Mouse (Mus musculus) myocyte (in vitro differentiated cells): ENCODE measurements around the gene Cdk1.

ENCODE experiments used
- CEBPB ChIP-seq: IDR thresholded peaks from 2 replicates; pipeline ENCODE4 v1.6.1; 2011; ENCODE audit warnings: mild to moderate bottlenecking, moderate library complexity; ENCODE audit not compliant: poor library complexity, insufficient read depth, severe bottlenecking
- E2F4 ChIP-seq: IDR thresholded peaks from one replicate; pipeline ENCODE4 v1.6.1; 2011; ENCODE audit warnings: mild to moderate bottlenecking, control low read depth, moderate library complexity; ENCODE audit not compliant: insufficient read depth
- MAX ChIP-seq: IDR thresholded peaks from one replicate; pipeline ENCODE4 v1.6.1; 2011; ENCODE audit warnings: low read depth, mild to moderate bottlenecking, control low read depth
- MYOD1 ChIP-seq, 3 experiments: IDR thresholded peaks; one replicate each; pipeline ENCODE4 v1.6.1; 2011; ENCODE audit warnings: control low read depth in 2 of 3, low read depth in 2 of 3, mild to moderate bottlenecking in 2 of 3, moderate library complexity in 1 of 3; ENCODE audit not compliant: insufficient read length in 2 of 3, control insufficient read depth in 1 of 3
- MYOG ChIP-seq, 3 experiments: IDR thresholded peaks; one replicate each; pipeline ENCODE4 v1.6.1; 2011; ENCODE audit warnings: control low read depth in 2 of 3, low read depth in 2 of 3, mild to moderate bottlenecking in 2 of 3; ENCODE audit not compliant: insufficient read length in 2 of 3, control insufficient read depth in 1 of 3, insufficient read depth in 1 of 3
- POLR2A ChIP-seq: IDR thresholded peaks from one replicate; pipeline ENCODE4 v1.6.1; 2011; ENCODE audit warnings: low read depth, mild to moderate bottlenecking, control low read depth, moderate library complexity; ENCODE audit not compliant: insufficient read length
- POLR2AphosphoS2 ChIP-seq: IDR thresholded peaks from one replicate; pipeline ENCODE4 v1.6.1; 2011; ENCODE audit warnings: low read depth, control low read depth; ENCODE audit not compliant: insufficient read length
- REST ChIP-seq: IDR thresholded peaks from one replicate; pipeline ENCODE4 v1.6.1; 2011; ENCODE audit warnings: mild to moderate bottlenecking, control low read depth, moderate library complexity; ENCODE audit not compliant: insufficient read depth, insufficient read length
- SRF ChIP-seq: IDR thresholded peaks from one replicate; pipeline ENCODE4 v1.6.1; 2011; ENCODE audit warnings: low read depth; ENCODE audit not compliant: control insufficient read depth, insufficient read length
- TCF12 ChIP-seq: IDR thresholded peaks from one replicate; pipeline ENCODE4 v1.6.1; 2011; ENCODE audit warnings: mild to moderate bottlenecking, control low read depth; ENCODE audit not compliant: poor library complexity, insufficient read depth, severe bottlenecking
- USF1 ChIP-seq: IDR thresholded peaks from one replicate; pipeline ENCODE4 v1.6.1; 2011; ENCODE audit warnings: low read depth, mild to moderate bottlenecking, control low read depth, moderate library complexity

GRCm38 (mm10) chr10:69351842-69352211 is 911 bp downstream of the Cdk1 start:
- TF ChIP-seq POLR2A = no peak
- TF ChIP-seq POLR2AphosphoS2 = no peak
- no peak for TF ChIP-seq MYOD1 (IDR thresholded peaks at IDR 0.05; ENCODE audit: control insufficient read depth in 1 of 3, insufficient read length in 2 of 3, low read depth in 2 of 3)
- TF ChIP-seq USF1 = no peak
- TF ChIP-seq TCF12 = no peak
- no peak for TF ChIP-seq MAX
- TF ChIP-seq SRF = no peak
- TF ChIP-seq E2F4 = no peak
- no peak for TF ChIP-seq CEBPB
- TF ChIP-seq MYOG (IDR thresholded peaks at IDR 0.05; ENCODE audit: control insufficient read depth in 1 of 3, insufficient read depth in 1 of 3, insufficient read length in 2 of 3, low read depth in 2 of 3) = no peak
- no peak for TF ChIP-seq REST
